Mouse (Mus musculus): ENCODE results near the gene Pld2. TPM values are rescaled to one million over a fixed set of nuclear protein-coding genes. Genes with fewer than 3 reads are reported as not detected.

The Pld2 gene
- total RNA-seq, 2 experiments from 2014 or later, result 6.3 to 6.5 TPM

- intact Hi-C loops (cut with DNase I), result no loop called here
- DNase-seq, result no peak
Measured at GRCm38 (mm10) chr11:70572348-70572902, 32.6 kb downstream of the Pld2 start.

GRCm38 (mm10) chr11:70573872-70574271 lies 34.0 kb downstream of the Pld2 start:
- intact Hi-C loops (cut with DNase I), result no loop called here
- DNase-seq, result no peak

GRCm38 (mm10) chr11:70577201-70577600 lies 37.3 kb downstream of the Pld2 start:
- no peak for DNase-seq
- intact Hi-C loops (cut with DNase I), result no loop called here

- intact Hi-C loops (cut with DNase I), result no loop called here
- no peak for DNase-seq
Measured at GRCm38 (mm10) chr11:70578962-70579361, 39.1 kb downstream of the Pld2 start.

GRCm38 (mm10) chr11:70579710-70580357 lies 40.0 kb downstream of the Pld2 start:
- no peak for DNase-seq
- intact Hi-C loops (cut with DNase I), result no loop called here

GRCm38 (mm10) chr11:70580358-70580720 lies 40.5 kb downstream of the Pld2 start:
- no peak for DNase-seq
- intact Hi-C loops (cut with DNase I), result no loop called here

GRCm38 (mm10) chr11:70580921-70581320 lies 41.1 kb downstream of the Pld2 start:
- intact Hi-C loops (cut with DNase I), result no loop called here
- no peak for DNase-seq

- DNase-seq, result no peak
- intact Hi-C loops (cut with DNase I), result no loop called here
Measured at GRCm38 (mm10) chr11:70582196-70582595, 42.3 kb downstream of the Pld2 start.

GRCm38 (mm10) chr11:70583022-70583714 lies 43.3 kb downstream of the Pld2 start:
- no peak for DNase-seq
- intact Hi-C loops (cut with DNase I), result no loop called here

GRCm38 (mm10) chr11:70583775-70584174 lies 43.9 kb downstream of the Pld2 start:
- intact Hi-C loops (cut with DNase I), result no loop called here
- no peak for DNase-seq

GRCm38 (mm10) chr11:70585457-70585856 lies 45.6 kb downstream of the Pld2 start:
- peak; percentile 55 to 58 for DNase-seq
- intact Hi-C loops (cut with DNase I), result no loop called here

GRCm38 (mm10) chr11:70586261-70586660 lies 46.4 kb downstream of the Pld2 start:
- intact Hi-C loops (cut with DNase I), result no loop called here
- no peak for DNase-seq

GRCm38 (mm10) chr11:70586954-70587353 lies 47.1 kb downstream of the Pld2 start:
- intact Hi-C loops (cut with DNase I), result no loop called here
- no peak for DNase-seq

GRCm38 (mm10) chr11:70591733-70592132 lies 51.9 kb downstream of the Pld2 start:
- intact Hi-C loops (cut with DNase I), result no loop called here
- DNase-seq, result no peak

GRCm38 (mm10) chr11:70594253-70594989 lies 54.6 kb downstream of the Pld2 start:
- intact Hi-C loops (cut with DNase I), result loop anchor here (2.0 kb wide), 1 partner anchor 32 kb away; the partner anchor contains the start of gene Mink1
- DNase-seq, result peak; percentile 54

- intact Hi-C loops (cut with DNase I), result loop anchor here (2.0 kb wide), 1 partner anchor 33 kb away; the partner anchor contains the start of gene Mink1
Measured at GRCm38 (mm10) chr11:70595638-70596037, 55.8 kb downstream of the Pld2 start.

GRCm38 (mm10) chr11:70596094-70596493 lies 56.2 kb downstream of the Pld2 start:
- DNase-seq, result no peak
- intact Hi-C loops (cut with DNase I), result no loop called here

More at GRCm38 (mm10) chr11:70595638-70596037, 55.8 kb downstream of the Pld2 start:
- DNase-seq, result no peak

- intact Hi-C loops (cut with DNase I), result no loop called here
- no peak for DNase-seq
Measured at GRCm38 (mm10) chr11:70597301-70597700, 57.4 kb downstream of the Pld2 start.

GRCm38 (mm10) chr11:70598451-70598953 lies 58.6 kb downstream of the Pld2 start:
- DNase-seq, result no peak
- intact Hi-C loops (cut with DNase I), result no loop called here

- intact Hi-C loops (cut with DNase I), result loop anchor here (1.0 to 5.0 kb wide), 4 partner anchors 40 to 173 kb away; partner anchors contain the start of genes Arrb2 and Pld2
- peak; percentile 79 to 83 for DNase-seq
Measured at GRCm38 (mm10) chr11:70605024-70605566, 65.2 kb downstream of the Pld2 start.
